Mouse (Mus musculus): ENCODE results near the gene Nuf2. TPM values are rescaled to one million over a fixed set of nuclear protein-coding genes. Genes with fewer than 3 reads are reported as not detected.

Gene Nuf2
- polyA plus RNA-seq (2012; fragmentation: generic; extraction: Trizol) = 15.6 TPM

DNA sequence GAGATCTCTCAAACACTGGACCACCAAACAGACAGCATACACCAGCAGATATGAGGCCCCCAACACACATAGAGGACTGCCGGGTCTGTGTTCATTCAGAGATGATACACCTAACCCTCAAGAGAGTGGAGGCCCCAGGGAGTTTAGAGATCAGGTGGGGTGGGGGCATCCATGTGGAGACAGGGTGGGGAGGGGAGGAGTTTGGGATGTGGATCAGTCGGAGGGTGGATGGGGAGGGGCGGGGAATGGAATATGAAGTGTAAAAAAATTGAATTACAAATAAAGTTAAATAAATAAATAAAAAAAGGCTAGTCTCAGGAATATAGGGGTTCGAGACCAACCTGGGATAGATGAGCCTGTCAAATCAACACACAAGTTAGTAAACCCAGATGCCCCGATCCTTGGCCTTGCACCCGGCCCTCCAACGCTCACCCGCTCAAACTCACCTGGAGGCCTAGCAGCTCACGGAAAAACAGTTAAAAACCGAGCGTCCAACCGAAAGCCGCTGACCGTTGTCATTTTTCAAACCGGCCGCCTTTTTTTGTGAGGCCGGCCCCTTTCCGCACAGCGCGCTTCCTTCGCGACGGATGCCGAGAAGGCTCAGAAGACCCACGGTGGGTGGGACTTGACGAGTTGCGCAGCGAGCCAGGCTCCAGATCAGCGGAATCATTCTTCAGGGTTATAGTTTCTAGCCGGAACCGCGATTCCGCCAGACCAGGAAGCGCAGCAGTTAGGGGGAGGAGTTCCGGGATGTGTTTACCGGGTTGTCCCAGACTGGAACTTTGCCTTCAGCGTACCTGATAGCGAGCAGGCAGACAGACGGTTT lies at the start of gene Nuf2:
Nuf2 (minus strand) TSS at position 589 of the 826 bp plus-strand sequence.
- Histone ChIP-seq H3K36me3 (ENCODE audit: control insufficient read depth, insufficient read depth) (no peaks in the 10 kb centered on the region), H3K27me3 (ENCODE audit: control insufficient read depth, insufficient read depth, insufficient read length) (no peaks in the 10 kb centered on the region), H3K4me3 (peak within 1 kb of the TSS; percentile 79), H3K79me2 (ENCODE audit: control insufficient read depth, insufficient read depth) (peaks cover 50% of the 10 kb centered on the region), H3K4me2 (ENCODE audit: low read depth) (peak within 1 kb of the TSS; percentile 94), H3ac (ENCODE audit: control insufficient read depth, insufficient read length) (no peak within 1 kb of the TSS)
- no peak for TF ChIP-seq REST (IDR thresholded peaks at IDR 0.05; ENCODE audit: insufficient read depth, insufficient read length)
- peak; percentile 41 for TF ChIP-seq POLR2A (IDR thresholded peaks at IDR 0.05; ENCODE audit: insufficient read length, low read depth)
- TF ChIP-seq POLR2AphosphoS2 (IDR thresholded peaks at IDR 0.05; ENCODE audit: insufficient read length, low read depth) = peak; percentile 70
- TF ChIP-seq SRF (IDR thresholded peaks at IDR 0.05; ENCODE audit: control insufficient read depth, insufficient read length, low read depth) = no peak
- peak; percentile 93 for TF ChIP-seq E2F4 (IDR thresholded peaks at IDR 0.05; ENCODE audit: insufficient read depth)
- TF ChIP-seq USF1 (IDR thresholded peaks at IDR 0.05; ENCODE audit: low read depth) = no peak
- TF ChIP-seq MYOG (IDR thresholded peaks at IDR 0.05; ENCODE audit: control insufficient read depth in 1 of 3, insufficient read depth in 1 of 3, insufficient read length in 2 of 3, low read depth in 2 of 3) = peak in 1 of 3 experiments; percentile 7

DNA sequence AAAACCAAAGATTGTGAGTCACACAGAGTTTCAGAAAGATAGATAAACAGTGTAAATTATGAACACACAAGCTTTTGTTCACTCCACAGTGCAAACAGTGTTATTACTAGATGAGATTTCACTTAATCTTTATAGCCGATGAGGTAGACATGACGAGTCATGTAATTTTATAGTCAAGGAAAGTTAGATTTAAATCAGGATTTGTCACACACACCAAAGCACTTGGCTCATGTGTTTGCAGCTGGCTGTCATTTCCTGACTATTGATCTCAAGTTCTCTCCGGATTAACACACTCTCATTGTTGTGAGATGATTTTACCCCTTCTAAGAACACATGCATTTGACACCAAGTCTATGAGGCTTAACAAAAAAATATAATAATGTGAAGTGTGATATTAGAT lies 48.3 kb upstream of the Nuf2 start:
- H3K79me2 ChIP-seq (ENCODE audit: control insufficient read depth, insufficient read depth) = no peaks in the 10 kb centered on the region
- H3K27me3 ChIP-seq (ENCODE audit: control insufficient read depth, insufficient read depth, insufficient read length) = no peaks in the 10 kb centered on the region
- no peak overlapping the region for H3K4me2 ChIP-seq (ENCODE audit: low read depth)
- TF ChIP-seq POLR2AphosphoS2 (IDR thresholded peaks at IDR 0.05; ENCODE audit: insufficient read length, low read depth) = no peak
- no peak for TF ChIP-seq POLR2A (IDR thresholded peaks at IDR 0.05; ENCODE audit: insufficient read length, low read depth)
- no peak overlapping the region for H3K4me3 ChIP-seq
- H3ac ChIP-seq (ENCODE audit: control insufficient read depth, insufficient read length) = no peak overlapping the region
- H3K36me3 ChIP-seq (ENCODE audit: control insufficient read depth, insufficient read depth) = no peaks in the 10 kb centered on the region

DNA sequence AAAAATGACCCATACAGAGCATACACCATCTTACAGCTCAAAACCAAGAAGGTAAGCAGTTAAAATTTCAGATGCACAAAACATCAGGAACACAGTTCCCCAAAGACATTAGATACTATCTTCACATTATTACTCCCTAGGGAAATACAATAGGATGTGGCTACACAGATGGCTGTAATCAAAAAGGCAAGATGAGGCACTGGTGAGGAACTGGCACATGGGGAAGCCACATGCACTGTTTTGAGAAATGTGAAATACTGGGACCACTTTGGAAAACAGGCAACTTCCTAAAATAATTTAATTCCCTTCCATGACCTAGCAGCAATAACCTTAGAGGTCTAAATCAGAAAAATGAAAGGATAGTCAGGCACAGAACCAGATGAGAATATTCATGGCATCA lies 42.9 kb upstream of the Nuf2 start:
- H3K4me3 ChIP-seq = no peak overlapping the region
- H3K79me2 ChIP-seq (ENCODE audit: control insufficient read depth, insufficient read depth) = no peaks in the 10 kb centered on the region
- H3K27me3 ChIP-seq (ENCODE audit: control insufficient read depth, insufficient read depth, insufficient read length) = no peaks in the 10 kb centered on the region
- no peaks in the 10 kb centered on the region for H3K36me3 ChIP-seq (ENCODE audit: control insufficient read depth, insufficient read depth)
- no peak for TF ChIP-seq MYOG (IDR thresholded peaks at IDR 0.05; ENCODE audit: control insufficient read depth in 1 of 3, insufficient read depth in 1 of 3, insufficient read length in 2 of 3, low read depth in 2 of 3)
- TF ChIP-seq USF1 (IDR thresholded peaks at IDR 0.05; ENCODE audit: low read depth) = no peak
- no peak for TF ChIP-seq CEBPB (IDR thresholded peaks at IDR 0.05; ENCODE audit: insufficient read depth, poor library complexity, severe bottlenecking)
- TF ChIP-seq E2F4 (IDR thresholded peaks at IDR 0.05; ENCODE audit: insufficient read depth) = no peak
- no peak for TF ChIP-seq SRF (IDR thresholded peaks at IDR 0.05; ENCODE audit: control insufficient read depth, insufficient read length, low read depth)
- no peak for TF ChIP-seq TCF12 (IDR thresholded peaks at IDR 0.05; ENCODE audit: insufficient read depth, poor library complexity, severe bottlenecking)
- no peak for TF ChIP-seq MAX (IDR thresholded peaks at IDR 0.05; ENCODE audit: low read depth)
- TF ChIP-seq TCF3 (IDR thresholded peaks at IDR 0.05; ENCODE audit: insufficient read length, low read depth) = no peak
- TF ChIP-seq MYOD1 (IDR thresholded peaks at IDR 0.05; ENCODE audit: control insufficient read depth in 1 of 3, insufficient read length in 2 of 3, low read depth in 2 of 3) = no peak
- TF ChIP-seq REST (IDR thresholded peaks at IDR 0.05; ENCODE audit: insufficient read depth, insufficient read length) = no peak
- TF ChIP-seq POLR2A (IDR thresholded peaks at IDR 0.05; ENCODE audit: insufficient read length, low read depth) = no peak
- no peak for TF ChIP-seq POLR2AphosphoS2 (IDR thresholded peaks at IDR 0.05; ENCODE audit: insufficient read length, low read depth)
- H3K4me2 ChIP-seq (ENCODE audit: low read depth) = no peak overlapping the region
- H3ac ChIP-seq (ENCODE audit: control insufficient read depth, insufficient read length) = no peak overlapping the region

DNA sequence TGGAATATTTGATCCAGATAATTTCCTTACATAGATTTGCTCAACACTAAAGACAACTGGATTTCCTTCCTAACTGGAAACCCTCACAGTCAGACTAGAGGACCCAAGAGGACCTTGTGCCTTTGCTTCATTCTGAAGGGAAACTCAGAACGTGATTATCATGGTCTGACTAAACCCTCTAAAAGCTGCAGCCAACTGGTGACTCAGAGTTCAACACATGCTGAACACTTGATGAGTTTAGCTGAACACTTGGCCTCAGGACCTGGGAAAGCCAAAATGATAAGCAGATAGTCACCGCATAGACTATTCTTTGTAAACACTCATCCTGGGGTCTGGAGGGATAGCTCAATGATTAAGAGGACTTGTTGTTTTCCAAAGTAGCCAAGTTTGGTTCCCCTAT lies 24.4 kb upstream of the Nuf2 start:
- no peak for TF ChIP-seq REST (IDR thresholded peaks at IDR 0.05; ENCODE audit: insufficient read depth, insufficient read length)
- TF ChIP-seq MAX (IDR thresholded peaks at IDR 0.05; ENCODE audit: low read depth) = no peak
- TF ChIP-seq SRF (IDR thresholded peaks at IDR 0.05; ENCODE audit: control insufficient read depth, insufficient read length, low read depth) = no peak
- TF ChIP-seq POLR2A (IDR thresholded peaks at IDR 0.05; ENCODE audit: insufficient read length, low read depth) = no peak
- TF ChIP-seq TCF12 (IDR thresholded peaks at IDR 0.05; ENCODE audit: insufficient read depth, poor library complexity, severe bottlenecking) = no peak
- TF ChIP-seq USF1 (IDR thresholded peaks at IDR 0.05; ENCODE audit: low read depth) = no peak
- TF ChIP-seq MYOG (IDR thresholded peaks at IDR 0.05; ENCODE audit: control insufficient read depth in 1 of 3, insufficient read depth in 1 of 3, insufficient read length in 2 of 3, low read depth in 2 of 3) = no peak
- no peak for TF ChIP-seq POLR2AphosphoS2 (IDR thresholded peaks at IDR 0.05; ENCODE audit: insufficient read length, low read depth)
- no peak for TF ChIP-seq E2F4 (IDR thresholded peaks at IDR 0.05; ENCODE audit: insufficient read depth)
- TF ChIP-seq CEBPB (IDR thresholded peaks at IDR 0.05; ENCODE audit: insufficient read depth, poor library complexity, severe bottlenecking) = no peak
- no peak for TF ChIP-seq MYOD1 (IDR thresholded peaks at IDR 0.05; ENCODE audit: control insufficient read depth in 1 of 3, insufficient read length in 2 of 3, low read depth in 2 of 3)
- no peak for TF ChIP-seq TCF3 (IDR thresholded peaks at IDR 0.05; ENCODE audit: insufficient read length, low read depth)

DNA sequence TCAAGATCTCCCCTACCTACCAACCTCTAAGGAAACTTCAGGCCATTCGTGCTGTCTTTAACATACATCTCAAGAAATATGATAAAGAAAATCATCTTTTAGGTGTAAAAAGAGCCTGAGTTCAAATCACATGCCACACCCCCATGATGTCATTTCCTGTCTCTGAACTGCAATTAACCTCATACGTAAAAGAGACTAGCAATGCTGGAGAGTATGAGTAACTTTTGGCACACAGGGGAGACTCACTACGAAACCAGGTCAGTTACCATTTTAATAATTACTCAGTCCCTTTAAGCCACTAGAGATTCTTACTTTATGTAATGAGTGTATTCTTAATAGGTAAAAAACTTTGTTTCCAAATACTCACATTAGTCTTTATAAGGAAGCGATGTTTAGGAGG lies 23.8 kb upstream of the Nuf2 start:
- H3K4me3 ChIP-seq = no peak overlapping the region
- H3K4me2 ChIP-seq (ENCODE audit: low read depth) = no peak overlapping the region
- no peak for TF ChIP-seq MAX (IDR thresholded peaks at IDR 0.05; ENCODE audit: low read depth)
- no peaks in the 10 kb centered on the region for H3K27me3 ChIP-seq (ENCODE audit: control insufficient read depth, insufficient read depth, insufficient read length)
- no peak overlapping the region for H3ac ChIP-seq (ENCODE audit: control insufficient read depth, insufficient read length)
- H3K36me3 ChIP-seq (ENCODE audit: control insufficient read depth, insufficient read depth) = no peaks in the 10 kb centered on the region
- no peaks in the 10 kb centered on the region for H3K79me2 ChIP-seq (ENCODE audit: control insufficient read depth, insufficient read depth)

More for the DNA sequence above, 24.4 kb upstream of the Nuf2 start:
- H3K27me3 ChIP-seq (ENCODE audit: control insufficient read depth, insufficient read depth, insufficient read length) = no peaks in the 10 kb centered on the region
- no peak overlapping the region for H3K4me3 ChIP-seq
- H3K4me2 ChIP-seq (ENCODE audit: low read depth) = no peak overlapping the region
- H3K36me3 ChIP-seq (ENCODE audit: control insufficient read depth, insufficient read depth) = no peaks in the 10 kb centered on the region
- H3ac ChIP-seq (ENCODE audit: control insufficient read depth, insufficient read length) = no peak overlapping the region
- H3K79me2 ChIP-seq (ENCODE audit: control insufficient read depth, insufficient read depth) = no peaks in the 10 kb centered on the region

Measured in myocyte (in vitro differentiated cells).